Mouse (Mus musculus): Measurements from ENCODE around the gene Nfib.

The Nfib gene

GRCm38 (mm10) chr4:82402666-82403065, 302.9 kb downstream of the Nfib start:
- ATAC-seq (ENCODE audit: insufficient number of reproducible peaks, low FRiP score, low TSS enrichment) = no peak

- ATAC-seq (ENCODE audit: insufficient number of reproducible peaks, low FRiP score, low TSS enrichment) = no peak
Observed at GRCm38 (mm10) chr4:82401450-82402061, 304.0 kb downstream of the Nfib start.

GRCm38 (mm10) chr4:82400536-82400935, 305.0 kb downstream of the Nfib start:
- ATAC-seq (ENCODE audit: insufficient number of reproducible peaks, low FRiP score, low TSS enrichment) = no peak

GRCm38 (mm10) chr4:82399406-82400380, 305.9 kb downstream of the Nfib start:
- ATAC-seq (ENCODE audit: insufficient number of reproducible peaks, low FRiP score, low TSS enrichment) = peak; percentile 94

GRCm38 (mm10) chr4:82398282-82398681, 307.3 kb downstream of the Nfib start:
- no peak for ATAC-seq (ENCODE audit: insufficient number of reproducible peaks, low FRiP score, low TSS enrichment)

- ATAC-seq (ENCODE audit: insufficient number of reproducible peaks, low FRiP score, low TSS enrichment) = no peak
Observed at GRCm38 (mm10) chr4:82396805-82397204, 308.7 kb downstream of the Nfib start.

- no peak for ATAC-seq (ENCODE audit: insufficient number of reproducible peaks, low FRiP score, low TSS enrichment)
Observed at GRCm38 (mm10) chr4:82396003-82396402, 309.5 kb downstream of the Nfib start.

GRCm38 (mm10) chr4:82394346-82394745, 311.2 kb downstream of the Nfib start:
- ATAC-seq (ENCODE audit: insufficient number of reproducible peaks, low FRiP score, low TSS enrichment) = no peak

- ATAC-seq (ENCODE audit: insufficient number of reproducible peaks, low FRiP score, low TSS enrichment) = no peak
Observed at GRCm38 (mm10) chr4:82393021-82393420, 312.5 kb downstream of the Nfib start.

GRCm38 (mm10) chr4:82392496-82392895, 313.1 kb downstream of the Nfib start:
- no peak for ATAC-seq (ENCODE audit: insufficient number of reproducible peaks, low FRiP score, low TSS enrichment)

- ATAC-seq (ENCODE audit: insufficient number of reproducible peaks, low FRiP score, low TSS enrichment) = no peak
Observed at GRCm38 (mm10) chr4:82391726-82392472, 313.7 kb downstream of the Nfib start.

GRCm38 (mm10) chr4:82390545-82390944, 315.0 kb downstream of the Nfib start:
- no peak for ATAC-seq (ENCODE audit: insufficient number of reproducible peaks, low FRiP score, low TSS enrichment)

GRCm38 (mm10) chr4:82389876-82390275, 315.7 kb downstream of the Nfib start:
- no peak for ATAC-seq (ENCODE audit: insufficient number of reproducible peaks, low FRiP score, low TSS enrichment)

GRCm38 (mm10) chr4:82387620-82388019, 317.9 kb downstream of the Nfib start:
- no peak for ATAC-seq (ENCODE audit: insufficient number of reproducible peaks, low FRiP score, low TSS enrichment)

GRCm38 (mm10) chr4:82386222-82386993, 319.1 kb downstream of the Nfib start:
- ATAC-seq (ENCODE audit: insufficient number of reproducible peaks, low FRiP score, low TSS enrichment) = no peak

- ATAC-seq (ENCODE audit: insufficient number of reproducible peaks, low FRiP score, low TSS enrichment) = no peak
Observed at GRCm38 (mm10) chr4:82385638-82386037, 319.9 kb downstream of the Nfib start.

- ATAC-seq (ENCODE audit: insufficient number of reproducible peaks, low FRiP score, low TSS enrichment) = peak; percentile 77
Observed at GRCm38 (mm10) chr4:82383991-82384731, 321.4 kb downstream of the Nfib start.

- no peak for ATAC-seq (ENCODE audit: insufficient number of reproducible peaks, low FRiP score, low TSS enrichment)
Observed at GRCm38 (mm10) chr4:82383346-82383745, 322.2 kb downstream of the Nfib start.

- no peak for ATAC-seq (ENCODE audit: insufficient number of reproducible peaks, low FRiP score, low TSS enrichment)
Observed at GRCm38 (mm10) chr4:82381786-82382185, 323.8 kb downstream of the Nfib start.

All from cerebellum, adult (tissue).